Mouse (Mus musculus) spleen, adult 2 months (tissue): ENCODE data around the gene Glo1.

Experiments
- CTCF ChIP-seq: fragments of 200-500 bp; IDR thresholded peaks from 2 replicates; pipeline ENCODE4 v1.5.1; 2011; ENCODE audit warnings: mild to moderate bottlenecking, inconsistent platforms; ENCODE audit not compliant: insufficient read depth, insufficient read length, insufficient replicate concordance; ENCODE audit errors: extremely low read depth
- POLR2A ChIP-seq: fragments of 200-500 bp; IDR thresholded peaks from 2 replicates; pipeline ENCODE4 v1.6.1; 2011; ENCODE audit warnings: low read depth, low read length, inconsistent platforms

- TF ChIP-seq CTCF (no peak), POLR2A (no peak)
Observed at GRCm38 (mm10) chr17:30597786-30598185, 28.9 kb downstream of the Glo1 start.
